Mouse (Mus musculus) stomach, postnatal 0 days (tissue): ENCODE measurements around the gene C2cd4d. TPM values are rescaled to one million over a fixed set of nuclear protein-coding genes. Genes with fewer than 3 reads are reported as not detected.

Source experiments
- ATAC-seq: fragments of 200-750 bp; cut with Nextera tagmentation; 2 replicates; pipeline ENCODE4 v1.8.0; 2017; ENCODE audit not compliant: low FRiP score, low TSS enrichment
- DNase-seq: peaks from one replicate; pipeline ENCODE4 v3.0.0-alpha.2; 2016; ENCODE audit warnings: low spot score
- H3K27ac ChIP-seq: fragments of 300-500 bp; sonication (generic); replicated peaks from 2 replicates; pipeline ENCODE4 v1.5.1; 2014; ENCODE audit warnings: mild to moderate bottlenecking, control low read depth
- H3K27me3 ChIP-seq: fragments of 300-500 bp; sonication (generic); 2 replicates; pipeline ENCODE4 v1.6.1; 2014; ENCODE audit warnings: low read length; ENCODE audit not compliant: control insufficient read depth, insufficient read depth
- H3K36me3 ChIP-seq: fragments of 300-500 bp; sonication (generic); 2 replicates; pipeline ENCODE4 v1.6.1; 2014; ENCODE audit warnings: low read length, mixed read lengths; ENCODE audit not compliant: control insufficient read depth, insufficient read depth
- H3K4me1 ChIP-seq: fragments of 300-500 bp; sonication (generic); replicated peaks from 2 replicates; pipeline ENCODE4 v1.6.1; 2014; ENCODE audit warnings: antibody characterized with exemption; ENCODE audit not compliant: control insufficient read depth, insufficient read depth
- H3K4me2 ChIP-seq: fragments of 300-500 bp; sonication (generic); replicated peaks from 2 replicates; pipeline ENCODE4 v1.6.1; 2014; ENCODE audit warnings: low read depth, mild to moderate bottlenecking, control low read depth, moderate library complexity
- H3K4me3 ChIP-seq: fragments of 300-500 bp; sonication (generic); 2 replicates; pipeline ENCODE4 v1.5.1; 2014; ENCODE audit warnings: low read depth, low read length, control low read depth
- H3K9ac ChIP-seq: fragments of 300-500 bp; sonication (generic); 2 replicates; pipeline ENCODE4 v1.6.1; 2014; ENCODE audit warnings: mild to moderate bottlenecking, low read length, control low read depth, mixed read lengths
- H3K9me3 ChIP-seq: fragments of 300-500 bp; sonication (generic); 2 replicates; pipeline ENCODE4 v1.6.1; 2016; ENCODE audit warnings: low read length; ENCODE audit not compliant: control insufficient read depth
- CTCF ChIP-seq: IDR thresholded peaks from 2 replicates; pipeline ENCODE4 v1.5.1; 2016; ENCODE audit warnings: antibody characterized with exemption, low read depth, mild to moderate bottlenecking, moderate library complexity
- EP300 ChIP-seq: optimal IDR thresholded peaks from 2 replicates; pipeline ENCODE3; 2016; ENCODE audit warnings: antibody characterized with exemption
- WGBS: fragments of 180-500 bp; shearing (Covaris S2); extraction: QIAGEN DNeasy Blood & Tissue Kit; methylation state at CpG from one replicate; pipeline ENCODE4 v1.1.7; 2014; 5-methylcytosine and 5-hydroxymethylcytosine counted together
- polyA plus RNA-seq: library from polyadenylated mRNA; unstranded; fragments of >200 nt; fragmentation: Nextera tagmentation; extraction: Ambion mirVana; gene quantifications from 2 replicates; pipeline ENCODE4 v1.2.1, GENCODE M21; 2015

Gene C2cd4d
- polyA plus RNA-seq, 1 experiment from 2014 or later: 0.82 TPM

DNA sequence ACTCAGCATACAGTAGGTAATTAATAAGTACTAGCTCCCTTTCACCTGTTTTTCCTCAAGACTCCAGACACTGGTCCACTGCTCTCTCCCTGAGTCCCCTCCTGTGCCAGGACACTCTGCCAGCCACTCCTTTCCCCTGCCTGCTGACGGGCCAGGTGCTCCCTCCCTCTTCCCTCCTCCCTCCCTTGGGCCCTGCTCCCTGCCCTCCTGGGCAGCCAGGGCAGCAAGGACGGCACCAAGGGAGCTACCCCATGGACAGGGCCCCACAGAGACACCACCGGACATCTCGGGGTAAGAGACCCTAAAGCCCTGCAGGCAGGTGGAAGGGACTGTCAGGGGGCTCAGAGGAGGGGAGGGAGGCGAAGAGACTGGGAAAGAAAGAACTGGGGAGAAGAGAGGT is 10.4 kb downstream of the C2cd4d start, which contains the start of gene Rorc:
Rorc (plus strand) TSS at position 154 of the 400 bp plus-strand sequence.
- 23% methylated on average over 5 of the region's 5 CpGs for WGBS
- peak within 1 kb of the TSS; percentile 52 for H3K4me2 ChIP-seq
- ATAC-seq (peak; percentile 67), DNase-seq (peak; percentile 79)
- H3K9ac ChIP-seq: peak within 1 kb of the TSS; percentile 45
- no peaks in the 10 kb centered on the region for H3K4me1 ChIP-seq
- H3K9me3 ChIP-seq: no peaks in the 10 kb centered on the region
- H3K27ac ChIP-seq: peak within 1 kb of the TSS; percentile 61
- peak within 1 kb of the TSS; percentile 35 for H3K4me3 ChIP-seq
- TF ChIP-seq CTCF (no peak), EP300 (no peak)
- H3K27me3 ChIP-seq: no peaks in the 10 kb centered on the region
- no peaks in the 10 kb centered on the region for H3K36me3 ChIP-seq

DNA sequence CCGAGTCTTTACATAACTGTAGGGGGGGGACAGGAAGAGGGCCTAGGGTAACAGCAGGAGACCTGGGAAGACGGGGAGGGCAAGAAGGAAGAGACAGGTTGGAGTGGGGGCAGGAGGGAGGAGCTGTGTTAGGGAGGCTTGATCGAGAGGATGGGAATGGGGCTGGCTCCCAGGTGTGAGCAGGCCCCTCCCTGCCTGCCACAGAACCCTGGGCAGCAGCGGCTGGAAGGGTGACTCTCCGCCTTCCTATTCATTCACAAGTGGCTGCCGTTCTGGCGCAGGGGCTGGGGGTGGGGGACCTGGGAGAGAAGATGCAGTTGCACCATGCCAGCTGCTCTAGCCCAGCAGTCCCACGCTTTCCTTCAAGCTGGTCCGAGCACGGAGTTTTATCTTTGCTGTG is 10.9 kb downstream of the C2cd4d start:
- H3K4me2 ChIP-seq: peak overlapping the region; percentile 52
- peak overlapping the region; percentile 35 for H3K4me3 ChIP-seq
- H3K36me3 ChIP-seq: no peaks in the 10 kb centered on the region
- WGBS: 7% methylated on average over 9 of the region's 10 CpGs
- H3K27me3 ChIP-seq: no peaks in the 10 kb centered on the region
- DNase-seq (peak; percentile 55), ATAC-seq (peak; percentile 30; the same call in 1 of the 2 replicates)
- H3K27ac ChIP-seq: peak overlapping the region; percentile 61
- H3K4me1 ChIP-seq: no peaks in the 10 kb centered on the region
- peak overlapping the region; percentile 45 for H3K9ac ChIP-seq
- no peak for TF ChIP-seq CTCF
- TF ChIP-seq EP300: no peak
- no peaks in the 10 kb centered on the region for H3K9me3 ChIP-seq

DNA sequence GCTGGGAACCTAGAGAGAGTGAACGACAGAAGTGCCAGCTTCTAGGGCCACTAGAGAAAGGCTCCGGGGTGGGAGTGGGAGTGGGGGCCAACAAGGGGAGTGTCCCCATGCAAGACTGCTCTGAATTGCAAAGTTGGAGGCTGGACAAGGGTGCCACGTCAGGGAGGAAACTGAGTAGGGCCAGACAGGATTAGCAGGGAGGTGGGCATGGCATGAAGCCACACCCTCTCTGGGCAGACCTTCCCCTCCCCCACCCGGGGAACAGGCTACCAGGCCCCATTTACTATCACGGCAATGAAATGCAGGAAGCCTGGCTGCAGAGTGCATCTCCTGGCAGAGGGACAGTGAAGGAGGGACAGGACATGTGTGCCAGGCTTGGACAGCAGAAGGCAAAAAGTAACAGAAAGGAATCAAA is 11.4 kb downstream of the C2cd4d start:
- peak overlapping the region; percentile 61; the same call in 1 of the 2 replicates for H3K27ac ChIP-seq
- H3K4me3 ChIP-seq: peak overlapping the region; percentile 35
- peak overlapping the region; percentile 45 for H3K9ac ChIP-seq
- ATAC-seq (peak; percentile 23), DNase-seq (peak; percentile 75)
- H3K4me2 ChIP-seq: peak overlapping the region; percentile 52
- H3K4me1 ChIP-seq: no peaks in the 10 kb centered on the region
- H3K9me3 ChIP-seq: no peaks in the 10 kb centered on the region
- WGBS: 0% methylated on average over 5 of the region's 5 CpGs
- TF ChIP-seq EP300: no peak
- no peak for TF ChIP-seq CTCF
- no peaks in the 10 kb centered on the region for H3K27me3 ChIP-seq
- H3K36me3 ChIP-seq: no peaks in the 10 kb centered on the region

DNA sequence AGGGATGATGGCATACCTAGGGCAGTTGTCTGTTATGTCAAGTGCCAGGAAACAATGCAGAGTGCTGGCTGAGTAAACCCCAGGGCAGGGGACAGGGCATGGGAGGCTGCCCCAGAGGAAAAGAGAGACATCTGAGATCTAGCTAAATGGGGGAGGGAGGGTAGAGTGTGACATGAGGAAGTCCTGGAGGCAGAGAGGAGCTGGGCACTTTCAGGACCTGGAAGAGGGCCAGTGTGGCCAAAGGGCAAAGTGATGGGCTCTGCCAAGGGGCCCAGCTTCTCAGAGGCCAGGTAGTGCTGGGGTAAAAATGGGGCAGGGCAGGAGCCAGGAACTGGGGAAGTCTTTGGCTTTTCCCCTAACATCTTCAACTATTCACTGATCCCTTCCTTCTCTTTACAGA is 12.4 kb downstream of the C2cd4d start:
- no peak overlapping the region for H3K4me3 ChIP-seq
- no peaks in the 10 kb centered on the region for H3K27me3 ChIP-seq
- ATAC-seq (no peak), DNase-seq (no peak)
- H3K9me3 ChIP-seq: no peaks in the 10 kb centered on the region
- H3K27ac ChIP-seq: no peak overlapping the region
- no peak overlapping the region for H3K4me2 ChIP-seq
- no peak overlapping the region for H3K9ac ChIP-seq
- H3K4me1 ChIP-seq: no peaks in the 10 kb centered on the region
- no peaks in the 10 kb centered on the region for H3K36me3 ChIP-seq
- TF ChIP-seq CTCF: no peak
- TF ChIP-seq EP300: no peak

DNA sequence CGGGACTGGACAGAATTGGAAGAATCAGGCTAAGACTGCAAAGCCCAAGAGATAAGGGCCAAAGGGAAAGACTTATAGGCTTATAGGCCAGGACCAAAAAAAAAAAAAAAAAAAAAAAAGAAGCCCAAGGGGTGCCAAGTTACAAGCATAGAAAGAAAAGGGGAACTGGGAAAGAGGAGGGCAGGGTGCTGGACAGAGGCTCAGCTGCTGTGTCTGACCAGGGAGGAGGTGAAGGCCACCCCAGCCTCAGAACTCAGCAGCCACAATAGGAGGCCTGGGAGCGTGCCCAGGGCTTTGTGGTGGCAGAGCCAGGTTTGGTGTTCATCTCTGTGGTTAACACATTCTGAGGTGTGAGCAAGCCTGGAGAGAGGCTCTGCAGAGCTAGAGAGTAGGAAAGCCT is 12.9 kb downstream of the C2cd4d start:
- Histone ChIP-seq H3K4me1 (no peaks in the 10 kb centered on the region), H3K4me3 (no peak overlapping the region), H3K9ac (no peak overlapping the region), H3K4me2 (no peak overlapping the region), H3K36me3 (no peaks in the 10 kb centered on the region), H3K9me3 (no peaks in the 10 kb centered on the region), H3K27ac (no peak overlapping the region), H3K27me3 (no peaks in the 10 kb centered on the region)
- DNase-seq (no peak), ATAC-seq (no peak)
- 81% methylated on average over 2 of the region's 2 CpGs for WGBS
- TF ChIP-seq EP300 (no peak), CTCF (no peak)

DNA sequence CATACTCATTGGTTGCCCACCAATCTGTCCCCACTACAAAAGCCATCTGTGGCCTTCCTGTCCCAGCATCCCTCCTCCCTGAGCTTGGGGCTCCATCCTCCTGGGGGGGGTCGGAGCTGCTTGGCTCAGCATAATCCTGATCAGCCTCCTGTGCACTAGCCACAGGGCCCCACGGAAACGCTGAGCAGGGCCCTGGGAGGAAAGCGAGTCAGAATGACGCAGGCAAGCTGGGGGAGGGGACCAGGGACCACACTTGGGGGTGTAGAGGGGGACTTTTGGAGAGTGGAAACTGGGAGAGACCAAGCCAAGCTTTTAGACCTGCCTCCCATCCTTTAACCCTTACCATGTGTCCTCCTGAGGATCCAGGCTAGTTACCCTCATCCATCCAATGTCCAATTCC is 13.6 kb downstream of the C2cd4d start:
- Histone ChIP-seq H3K27me3 (no peaks in the 10 kb centered on the region), H3K27ac (no peak overlapping the region), H3K9me3 (no peaks in the 10 kb centered on the region), H3K4me1 (no peaks in the 10 kb centered on the region), H3K9ac (no peak overlapping the region), H3K4me3 (no peak overlapping the region), H3K4me2 (no peak overlapping the region), H3K36me3 (no peaks in the 10 kb centered on the region)
- WGBS: 58% methylated on average over 5 of the region's 5 CpGs
- DNase-seq (no peak), ATAC-seq (no peak)
- no peak for TF ChIP-seq CTCF
- no peak for TF ChIP-seq EP300
